18 mouse cellular contexts compared by ENCODE assay signal in genomic region chrX:163876636-163877035, GRCm38 (mm10). TPM values are rescaled to one million over a fixed set of nuclear protein-coding genes. Genes with fewer than 3 reads are reported as not detected.
DNase-seq lines count a peak whose midpoint lies in the region; ATAC-seq lines count a peak whose summit lies in the region.
"Had no signal": no experiment of that assay in that cellular context is flagged by ENCODE, and none has a peak within 500 bp of the region (broad histone marks: within the 10 kb centered on the region; RNA-seq: fewer than 3 reads in every experiment).

No protein-coding gene starts in this region.

- DNase-seq in R1 (ENCODE audit: low read depth, low spot score), result peak; percentile 72
- no peak for DNase-seq in retina, embryonic 14.5 days (ENCODE audit: low spot score)
- no peak for DNase-seq in left cerebral cortex, adult 8-10 months (ENCODE audit: low spot score in 2 of 2)
- DNase-seq in lung, postnatal 4 days, result no peak
- DNase-seq: adrenal gland, adult 8-10 months; adrenal gland, postnatal 25 days; cerebellum, adult 11 months; cerebellum, adult 18-20 months; cerebellum, adult 8-10 months; cerebellum, adult 9-11 months; cerebellum, postnatal 14 days; cerebellum, postnatal 36 days; embryo, embryonic 11 days had no signal

- ATAC-seq in granulocyte monocyte progenitor cell, adult 5-6 weeks (replicated peaks; ENCODE audit: poor library complexity, severe bottlenecking), result peak; percentile 43; the same call in 1 of the 2 replicates
- ATAC-seq: activated CD4-positive, CD25-positive, alpha-beta regulatory T cell, adult 4 months; forebrain, embryonic 14.5 days; forebrain, embryonic 16.5 days; Patski had no signal

RNA-seq across cellular contexts. Expression of gene Ap1s2, which starts 32.2 kb away (rescaled TPM):
- 48.8 and 68.5 TPM in 2 replicates for total RNA-seq in granulocyte monocyte progenitor cell, adult 5-6 weeks (2014; fragmentation: Nextera tagmentation)
- 32.0 and 38.7 TPM in 2 replicates for total RNA-seq in granulocyte monocyte progenitor cell, adult 5-6 weeks (2017)
- total RNA-seq in left cerebral cortex, adult 8-10 months (2022), result 10 to 100 TPM; 39.1 to 45.2 (median 42.7) TPM
